In the genomic region with DNA sequence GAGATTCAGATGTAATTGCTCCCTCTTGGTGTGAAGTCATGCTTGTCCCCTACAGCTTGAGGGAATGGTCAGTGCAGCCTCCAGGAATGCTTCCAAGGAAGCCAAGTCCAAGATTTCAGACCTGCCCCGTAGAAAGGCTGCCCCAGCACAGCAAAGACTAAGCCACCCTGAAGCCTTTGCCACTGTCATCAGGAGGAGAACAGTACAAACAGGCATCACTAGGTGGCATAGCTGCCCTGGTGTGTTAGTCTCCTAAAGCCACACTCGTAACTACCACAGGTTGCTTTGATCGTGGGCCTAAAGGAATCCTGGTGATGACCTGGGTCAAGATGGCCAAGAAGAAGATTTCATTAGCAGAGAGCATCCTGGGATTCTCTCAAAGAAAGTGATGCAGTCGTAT, we compare ENCODE assay signal across 10 mouse cellular contexts.
DNase-seq lines count a peak whose midpoint lies in the region; ATAC-seq lines count a peak whose summit lies in the region.
"Had no signal": no experiment of that assay in that cellular context is flagged by ENCODE, and none has a peak within 500 bp of the region (broad histone marks: within the 10 kb centered on the region; RNA-seq: fewer than 3 reads in every experiment).

No protein-coding gene starts in this region.

- no peak overlapping the region for H3K27ac ChIP-seq in midbrain, embryonic 14.5 days (replicated peaks; ENCODE audit: low read depth, low read length)
- H3K27ac ChIP-seq in midbrain, embryonic 13.5 days, result no peak overlapping the region
- H3K27ac ChIP-seq in hindbrain, embryonic 12.5 days, result no peak overlapping the region
- H3K27ac ChIP-seq: forebrain, embryonic 15.5 days; liver, embryonic 14.5 days; neural tube, embryonic 13.5 days had no signal

- no peak overlapping the region for H3K4me3 ChIP-seq in midbrain, embryonic 14.5 days (replicated peaks; ENCODE audit: low read depth, low read length)
- no peak overlapping the region for H3K4me3 ChIP-seq in midbrain, embryonic 13.5 days (replicated peaks)
- H3K4me3 ChIP-seq in hindbrain, embryonic 12.5 days, result no peak overlapping the region
- H3K4me3 ChIP-seq: forebrain, embryonic 15.5 days; neural tube, embryonic 13.5 days had no signal

- H3K27me3 ChIP-seq in midbrain, embryonic 14.5 days (ENCODE audit: control insufficient read depth, insufficient read depth, low read length), result no peaks in the 10 kb centered on the region
- H3K27me3 ChIP-seq in midbrain, embryonic 13.5 days, result no peaks in the 10 kb centered on the region
- no peaks in the 10 kb centered on the region for H3K27me3 ChIP-seq in hindbrain, embryonic 12.5 days
- H3K27me3 ChIP-seq: neural tube, embryonic 13.5 days had no signal

- 78% methylated on average over 4 of the region's 4 CpGs for WGBS in midbrain, embryonic 14.5 days
- 79% methylated on average over 4 of the region's 4 CpGs for WGBS in midbrain, embryonic 13.5 days
- WGBS in hindbrain, embryonic 12.5 days, result 76% methylated on average over 4 of the region's 4 CpGs

- H3K9me3 ChIP-seq in midbrain, embryonic 14.5 days (ENCODE audit: control insufficient read depth, low read length), result no peaks in the 10 kb centered on the region
- no peaks in the 10 kb centered on the region for H3K9me3 ChIP-seq in midbrain, embryonic 13.5 days
- H3K9me3 ChIP-seq in hindbrain, embryonic 12.5 days (replicated peaks), result no peaks in the 10 kb centered on the region
- H3K9me3 ChIP-seq: forebrain, embryonic 15.5 days; neural tube, embryonic 13.5 days had no signal

- no peak overlapping the region for H3K9ac ChIP-seq in midbrain, embryonic 14.5 days (replicated peaks; ENCODE audit: low read length)
- no peak overlapping the region for H3K9ac ChIP-seq in midbrain, embryonic 13.5 days (replicated peaks)
- H3K9ac ChIP-seq in hindbrain, embryonic 12.5 days, result no peak overlapping the region
- H3K9ac ChIP-seq: forebrain, embryonic 15.5 days; liver, embryonic 14.5 days; neural tube, embryonic 13.5 days had no signal

- DNase-seq in heart, postnatal 4 days, result peak; percentile 15
- no peak for DNase-seq in heart, adult 9 months (ENCODE audit: low spot score in 2 of 2)
- peak; percentile 35 for DNase-seq in midbrain, embryonic 14.5 days
- DNase-seq in frontal cortex, postnatal 36 days (ENCODE audit: low spot score in 2 of 2), result peak; percentile 24 to 47

- H3K36me3 ChIP-seq in midbrain, embryonic 14.5 days (ENCODE audit: control insufficient read depth, insufficient read depth, low read length), result no peaks in the 10 kb centered on the region
- H3K36me3 ChIP-seq in midbrain, embryonic 13.5 days, result no peaks in the 10 kb centered on the region
- no peaks in the 10 kb centered on the region for H3K36me3 ChIP-seq in hindbrain, embryonic 12.5 days
- H3K36me3 ChIP-seq: forebrain, embryonic 15.5 days; neural tube, embryonic 13.5 days had no signal

- H3K4me1 ChIP-seq in midbrain, embryonic 14.5 days (ENCODE audit: control insufficient read depth, insufficient read depth, low read length), result no peaks in the 10 kb centered on the region
- no peaks in the 10 kb centered on the region for H3K4me1 ChIP-seq in midbrain, embryonic 13.5 days (replicated peaks)
- 0 out of 2 replicates have a peak, but pooled peaks cover 2% of the 10 kb centered on the region for H3K4me1 ChIP-seq in hindbrain, embryonic 12.5 days
- H3K4me1 ChIP-seq: forebrain, embryonic 15.5 days; neural tube, embryonic 13.5 days had no signal

- ATAC-seq in midbrain, embryonic 14.5 days (ENCODE audit: low FRiP score, low TSS enrichment), result no peak
- ATAC-seq in midbrain, embryonic 13.5 days, result no peak
- 0 out of 2 replicates have a peak, but pooled peaks have one; percentile 9 for ATAC-seq in neutrophil, adult 5-6 weeks (ENCODE audit: extremely low read depth, insufficient number of reproducible peaks, low FRiP score, poor library complexity, severe bottlenecking)
- ATAC-seq in hindbrain, embryonic 12.5 days (ENCODE audit: low FRiP score), result no peak
- ATAC-seq: forebrain, embryonic 15.5 days had no signal

- H3K4me2 ChIP-seq in midbrain, embryonic 14.5 days (ENCODE audit: low read length), result no peak overlapping the region
- H3K4me2 ChIP-seq in midbrain, embryonic 13.5 days (replicated peaks), result no peak overlapping the region
- H3K4me2 ChIP-seq in hindbrain, embryonic 12.5 days (replicated peaks), result no peak overlapping the region
- H3K4me2 ChIP-seq: forebrain, embryonic 15.5 days; neural tube, embryonic 13.5 days had no signal

Comparison
In these comparisons a context has a peak if more than half of its experiments do, and no peak if none do; other contexts are left out.
1. DNase-seq: peak in heart, postnatal 4 days (single experiment), midbrain, embryonic 14.5 days (single experiment) and frontal cortex, postnatal 36 days (2 of 2); none in heart, adult 9 months (0 of 2).